Mouse (Mus musculus) adrenal gland, adult 2 months (tissue): Measurements from ENCODE around the gene Wdr31. TPM values are rescaled to one million over a fixed set of nuclear protein-coding genes. Genes with fewer than 3 reads are reported as not detected.
A peak's percentile ranks its signal among the peaks of the same experiment; 100 is the strongest.
"Not testable (repeated sequence)": the region's sequence is repeated elsewhere in the genome, so short reads cannot be mapped to it uniquely, and the experiment has no call there.

ENCODE experiments used
- DNase-seq: peaks from one replicate; pipeline ENCODE4 v3.0.0; 2021
- polyA plus RNA-seq: library from polyadenylated mRNA; depleted of rRNA; stranded (reverse); fragments of >200 nt; gene quantifications from 2 replicates; pipeline ENCODE4 v1.2.3, GENCODE M21; 2012
- total RNA-seq, 2 experiments: library from RNA; stranded (reverse); gene quantifications; 2 replicates each; pipeline ENCODE4 v1.2.3; 2021

The Wdr31 gene
- total and polyA plus RNA-seq, 3 experiments = 0.78 to 2.0 (median 1.3) TPM

- peak; percentile 58 for DNase-seq
Measured at GRCm38 (mm10) chr4:62495946-62496345, 25.2 kb upstream of the Wdr31 start.

GRCm38 (mm10) chr4:62494230-62494629, 23.5 kb upstream of the Wdr31 start:
- no peak for DNase-seq

- no peak for DNase-seq
Measured at GRCm38 (mm10) chr4:62492682-62493081, 22.0 kb upstream of the Wdr31 start.

- no peak for DNase-seq
Measured at GRCm38 (mm10) chr4:62487914-62488313, 17.2 kb upstream of the Wdr31 start.

GRCm38 (mm10) chr4:62487172-62487571, 16.5 kb upstream of the Wdr31 start:
- DNase-seq = no peak

- DNase-seq = no peak
Measured at GRCm38 (mm10) chr4:62486162-62486696, 15.5 kb upstream of the Wdr31 start.

- no peak for DNase-seq
Measured at GRCm38 (mm10) chr4:62485450-62486161, 14.9 kb upstream of the Wdr31 start.

GRCm38 (mm10) chr4:62484928-62485327, 14.2 kb upstream of the Wdr31 start:
- no peak for DNase-seq

GRCm38 (mm10) chr4:62480709-62481605, 10.3 kb upstream of the Wdr31 start:
- DNase-seq = peak; percentile 51

- peak; percentile 60 for DNase-seq
Measured at GRCm38 (mm10) chr4:62479937-62480708, 9.4 kb upstream of the Wdr31 start, which contains the start of gene Bspry. Bspry (plus strand) TSS chr4:62480053.

- DNase-seq = not testable (repeated sequence)
Measured at GRCm38 (mm10) chr4:62479593-62479936, 8.9 kb upstream of the Wdr31 start.

- DNase-seq = no peak
Measured at GRCm38 (mm10) chr4:62477542-62478244, 7.0 kb upstream of the Wdr31 start.

- DNase-seq = no peak
Measured at GRCm38 (mm10) chr4:62475793-62476192, 5.1 kb upstream of the Wdr31 start.

GRCm38 (mm10) chr4:62475131-62475530, 4.4 kb upstream of the Wdr31 start:
- no peak for DNase-seq

- no peak for DNase-seq
Measured at GRCm38 (mm10) chr4:62472071-62472470, 1.4 kb upstream of the Wdr31 start.

- DNase-seq = no peak
Measured at GRCm38 (mm10) chr4:62468158-62468557, 2.5 kb downstream of the Wdr31 start.

GRCm38 (mm10) chr4:62463124-62463523, 7.6 kb downstream of the Wdr31 start:
- no peak for DNase-seq

GRCm38 (mm10) chr4:62460348-62460747, 10.3 kb downstream of the Wdr31 start:
- no peak for DNase-seq

- DNase-seq = no peak
Measured at GRCm38 (mm10) chr4:62459081-62459480, 11.6 kb downstream of the Wdr31 start.

- peak; percentile 33 for DNase-seq
Measured at GRCm38 (mm10) chr4:62454995-62455394, 15.7 kb downstream of the Wdr31 start.

GRCm38 (mm10) chr4:62440986-62441385, 29.7 kb downstream of the Wdr31 start:
- no peak for DNase-seq
